Mouse (Mus musculus): ENCODE data around the gene Plxna2. TPM values are rescaled to one million over a fixed set of nuclear protein-coding genes. Genes with fewer than 3 reads are reported as not detected.

Plxna2 gene
- total and polyA plus RNA-seq, 2 experiments from 2014 or later: 9.9 to 43.6 TPM

- H3K4me2 ChIP-seq (ENCODE audit: low read depth, low read length, poor library complexity, severe bottlenecking): no peak overlapping the region
- no peaks in the 10 kb centered on the region for H3K9me3 ChIP-seq (ENCODE audit: low read length)
- no peak overlapping the region for H3K4me3 ChIP-seq (ENCODE audit: low read depth, low read length)
- H3K27me3 ChIP-seq (ENCODE audit: insufficient read depth, low read length): no peaks in the 10 kb centered on the region
- TF ChIP-seq CTCF (IDR thresholded peaks at IDR 0.05): peak; percentile 67
- H3K9ac ChIP-seq (replicated peaks; ENCODE audit: low read length, poor library complexity, severe bottlenecking): no peak overlapping the region
- no peak overlapping the region for H3K27ac ChIP-seq (ENCODE audit: low read depth, low read length)
- WGBS: 54% methylated on average over 2 of the region's 2 CpGs
- no peaks in the 10 kb centered on the region for H3K36me3 ChIP-seq (ENCODE audit: insufficient read depth, low read length)
- DNase-seq (ENCODE audit: low spot score): peak; percentile 72
- no peaks in the 10 kb centered on the region; the same call in 1 of the 2 replicates for H3K4me1 ChIP-seq (ENCODE audit: insufficient read depth, low read length)
- ATAC-seq (ENCODE audit: low FRiP score): no peak
Measured at GRCm38 (mm10) chr1:194722329-194722728, 104.3 kb downstream of the Plxna2 start.

GRCm38 (mm10) chr1:194734836-194735235 is 116.8 kb downstream of the Plxna2 start:
- WGBS: 83% methylated on average over 2 of the region's 2 CpGs
- ATAC-seq (ENCODE audit: low FRiP score) (no peak), DNase-seq (ENCODE audit: low spot score) (no peak)
- no peaks in the 10 kb centered on the region for H3K9me3 ChIP-seq (ENCODE audit: low read length)
- no peak overlapping the region for H3K27ac ChIP-seq (ENCODE audit: low read depth, low read length)
- no peaks in the 10 kb centered on the region for H3K36me3 ChIP-seq (ENCODE audit: insufficient read depth, low read length)
- no peak overlapping the region for H3K9ac ChIP-seq (replicated peaks; ENCODE audit: low read length, poor library complexity, severe bottlenecking)
- H3K27me3 ChIP-seq (ENCODE audit: insufficient read depth, low read length): no peaks in the 10 kb centered on the region
- H3K4me2 ChIP-seq (ENCODE audit: low read depth, low read length, poor library complexity, severe bottlenecking): no peak overlapping the region
- TF ChIP-seq CTCF (IDR thresholded peaks at IDR 0.05): no peak
- no peaks in the 10 kb centered on the region for H3K4me1 ChIP-seq (ENCODE audit: insufficient read depth, low read length)
- no peak overlapping the region for H3K4me3 ChIP-seq (ENCODE audit: low read depth, low read length)

GRCm38 (mm10) chr1:194739894-194740293 is 121.9 kb downstream of the Plxna2 start:
- no peak for TF ChIP-seq CTCF (IDR thresholded peaks at IDR 0.05)
- Histone ChIP-seq H3K4me1 (ENCODE audit: insufficient read depth, low read length) (no peaks in the 10 kb centered on the region), H3K27me3 (ENCODE audit: insufficient read depth, low read length) (no peaks in the 10 kb centered on the region), H3K27ac (ENCODE audit: low read depth, low read length) (no peak overlapping the region), H3K9me3 (ENCODE audit: low read length) (no peaks in the 10 kb centered on the region), H3K9ac (replicated peaks; ENCODE audit: low read length, poor library complexity, severe bottlenecking) (no peak overlapping the region), H3K36me3 (ENCODE audit: insufficient read depth, low read length) (no peaks in the 10 kb centered on the region), H3K4me2 (ENCODE audit: low read depth, low read length, poor library complexity, severe bottlenecking) (no peak overlapping the region), H3K4me3 (ENCODE audit: low read depth, low read length) (no peak overlapping the region)
- ATAC-seq (ENCODE audit: low FRiP score): no peak
- DNase-seq (ENCODE audit: low spot score): peak; percentile 28

GRCm38 (mm10) chr1:194742901-194743422 is 124.9 kb downstream of the Plxna2 start:
- Histone ChIP-seq H3K4me1 (ENCODE audit: insufficient read depth, low read length) (no peaks in the 10 kb centered on the region), H3K27ac (ENCODE audit: low read depth, low read length) (no peak overlapping the region), H3K27me3 (ENCODE audit: insufficient read depth, low read length) (no peaks in the 10 kb centered on the region), H3K9ac (replicated peaks; ENCODE audit: low read length, poor library complexity, severe bottlenecking) (no peak overlapping the region), H3K4me2 (ENCODE audit: low read depth, low read length, poor library complexity, severe bottlenecking) (no peak overlapping the region), H3K9me3 (ENCODE audit: low read length) (no peaks in the 10 kb centered on the region), H3K4me3 (ENCODE audit: low read depth, low read length) (no peak overlapping the region), H3K36me3 (ENCODE audit: insufficient read depth, low read length) (no peaks in the 10 kb centered on the region)
- TF ChIP-seq CTCF (IDR thresholded peaks at IDR 0.05): no peak
- peak; percentile 48 for DNase-seq (ENCODE audit: low spot score)
- WGBS: 46% methylated on average over 2 of the region's 2 CpGs
- no peak for ATAC-seq (ENCODE audit: low FRiP score)

GRCm38 (mm10) chr1:194745177-194745934 is 127.3 kb downstream of the Plxna2 start:
- DNase-seq (ENCODE audit: low spot score) (no peak), ATAC-seq (ENCODE audit: low FRiP score) (no peak)
- no peak overlapping the region for H3K9ac ChIP-seq (replicated peaks; ENCODE audit: low read length, poor library complexity, severe bottlenecking)
- no peak for TF ChIP-seq CTCF (IDR thresholded peaks at IDR 0.05)
- H3K4me2 ChIP-seq (ENCODE audit: low read depth, low read length, poor library complexity, severe bottlenecking): no peak overlapping the region
- H3K4me3 ChIP-seq (ENCODE audit: low read depth, low read length): no peak overlapping the region
- H3K36me3 ChIP-seq (ENCODE audit: insufficient read depth, low read length): 0 out of 2 replicates have a peak, but pooled peaks cover 3% of the 10 kb centered on the region
- no peak overlapping the region for H3K27ac ChIP-seq (ENCODE audit: low read depth, low read length)
- no peaks in the 10 kb centered on the region for H3K9me3 ChIP-seq (ENCODE audit: low read length)
- H3K27me3 ChIP-seq (ENCODE audit: insufficient read depth, low read length): no peaks in the 10 kb centered on the region
- WGBS: 74% methylated on average over 2 of the region's 2 CpGs
- no peaks in the 10 kb centered on the region for H3K4me1 ChIP-seq (ENCODE audit: insufficient read depth, low read length)
